Mouse (Mus musculus) limb, embryonic 13.5 days (tissue): ENCODE results near the gene Crocc2. TPM values are rescaled to one million over a fixed set of nuclear protein-coding genes. Genes with fewer than 3 reads are reported as not detected.

Experiments used
- ATAC-seq: fragments of 200-750 bp; cut with Nextera tagmentation; 2 replicates; pipeline ENCODE4 v1.8.0; 2017; ENCODE audit warnings: low read depth, moderate number of reproducible peaks, moderate TSS enrichment; ENCODE audit not compliant: low FRiP score
- H3K27ac ChIP-seq: fragments of 300-500 bp; sonication (generic); 2 replicates; pipeline ENCODE4 v1.5.1; 2015; ENCODE audit warnings: inconsistent platforms, mild to moderate bottlenecking, moderate library complexity
- H3K27me3 ChIP-seq: fragments of 300-500 bp; sonication (generic); 2 replicates; pipeline ENCODE4 v1.6.1; 2015; ENCODE audit warnings: mild to moderate bottlenecking, inconsistent platforms
- H3K36me3 ChIP-seq: fragments of 300-500 bp; sonication (generic); 2 replicates; pipeline ENCODE4 v1.6.1; 2015; ENCODE audit warnings: inconsistent platforms, mild to moderate bottlenecking, moderate library complexity
- H3K4me1 ChIP-seq: fragments of 300-500 bp; sonication (generic); 2 replicates; pipeline ENCODE4 v1.6.1; 2015; ENCODE audit warnings: inconsistent platforms
- H3K4me2 ChIP-seq: fragments of 300-500 bp; sonication (generic); replicated peaks from 2 replicates; pipeline ENCODE4 v1.6.1; 2015; ENCODE audit warnings: inconsistent platforms, mild to moderate bottlenecking, moderate library complexity
- H3K4me3 ChIP-seq: fragments of 300-500 bp; sonication (generic); 2 replicates; pipeline ENCODE4 v1.5.1; 2015; ENCODE audit warnings: moderate library complexity, mild to moderate bottlenecking, inconsistent platforms
- H3K9ac ChIP-seq: fragments of 300-500 bp; sonication (generic); 2 replicates; pipeline ENCODE4 v1.6.1; 2015; ENCODE audit warnings: mild to moderate bottlenecking, inconsistent platforms
- H3K9me3 ChIP-seq: fragments of 300-500 bp; sonication (generic); 2 replicates; pipeline ENCODE4 v1.6.1; 2016; ENCODE audit warnings: inconsistent platforms
- WGBS: fragments of 180-500 bp; shearing (Covaris S2); methylation state at CpG from one replicate; pipeline ENCODE4 v1.1.7; 2015; 5-methylcytosine and 5-hydroxymethylcytosine counted together
- polyA plus RNA-seq: library from polyadenylated mRNA; unstranded; fragments of >200 nt; fragmentation: Nextera tagmentation; extraction: Ambion mirVana; gene quantifications from 2 replicates; pipeline ENCODE4 v1.2.1, GENCODE M21; 2015

Gene Crocc2
- 0.31 and 0.32 TPM in 2 replicates for polyA plus RNA-seq

- 50% methylated on average over 10 of the region's 10 CpGs for WGBS
- no peaks in the 10 kb centered on the region for H3K4me1 ChIP-seq
- no peaks in the 10 kb centered on the region for H3K9me3 ChIP-seq
- H3K4me2 ChIP-seq: no peak within 1 kb of the TSS
- H3K9ac ChIP-seq: no peak within 1 kb of the TSS
- H3K4me3 ChIP-seq: no peak within 1 kb of the TSS
- H3K27ac ChIP-seq: no peak within 1 kb of the TSS
- peaks cover 1% of the 10 kb centered on the region; the same call in 1 of the 2 replicates for H3K27me3 ChIP-seq
- no peak for ATAC-seq
- H3K36me3 ChIP-seq: no peaks in the 10 kb centered on the region
These were observed at the start of gene Crocc2 for GRCm38 (mm10) chr1:93168295-93168775. TSS of gene Crocc2 (plus strand) at chr1:93168725.

DNA sequence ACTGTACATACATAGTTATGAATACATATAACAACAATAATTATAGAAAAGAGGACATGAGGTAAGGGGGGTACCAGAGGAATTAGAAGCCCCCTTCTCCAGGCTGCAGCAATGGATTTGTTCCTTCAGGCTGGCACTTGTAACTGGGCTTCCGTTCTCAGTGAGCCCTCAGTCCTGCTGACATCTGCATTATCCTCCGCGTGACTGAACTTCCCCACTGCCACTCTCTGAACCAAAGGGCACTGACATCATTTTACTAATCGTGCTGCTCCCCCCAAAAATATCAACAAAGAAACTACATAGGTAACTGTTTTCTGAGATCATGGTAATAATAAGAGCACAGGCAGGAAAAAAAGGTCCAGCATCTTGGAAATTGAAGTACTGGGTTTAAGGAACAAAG lies 49.7 kb upstream of the Crocc2 start:
- H3K27ac ChIP-seq: no peak overlapping the region
- peaks cover 14% of the 10 kb centered on the region for H3K4me1 ChIP-seq
- ATAC-seq: no peak
- no peak overlapping the region for H3K4me3 ChIP-seq
- no peaks in the 10 kb centered on the region for H3K36me3 ChIP-seq
- no peak overlapping the region for H3K4me2 ChIP-seq
- WGBS: 41% methylated on average over 4 of the region's 4 CpGs
- H3K9ac ChIP-seq: no peak overlapping the region
- peaks cover 4% of the 10 kb centered on the region; the same call in 1 of the 2 replicates for H3K27me3 ChIP-seq
- no peaks in the 10 kb centered on the region for H3K9me3 ChIP-seq

DNA sequence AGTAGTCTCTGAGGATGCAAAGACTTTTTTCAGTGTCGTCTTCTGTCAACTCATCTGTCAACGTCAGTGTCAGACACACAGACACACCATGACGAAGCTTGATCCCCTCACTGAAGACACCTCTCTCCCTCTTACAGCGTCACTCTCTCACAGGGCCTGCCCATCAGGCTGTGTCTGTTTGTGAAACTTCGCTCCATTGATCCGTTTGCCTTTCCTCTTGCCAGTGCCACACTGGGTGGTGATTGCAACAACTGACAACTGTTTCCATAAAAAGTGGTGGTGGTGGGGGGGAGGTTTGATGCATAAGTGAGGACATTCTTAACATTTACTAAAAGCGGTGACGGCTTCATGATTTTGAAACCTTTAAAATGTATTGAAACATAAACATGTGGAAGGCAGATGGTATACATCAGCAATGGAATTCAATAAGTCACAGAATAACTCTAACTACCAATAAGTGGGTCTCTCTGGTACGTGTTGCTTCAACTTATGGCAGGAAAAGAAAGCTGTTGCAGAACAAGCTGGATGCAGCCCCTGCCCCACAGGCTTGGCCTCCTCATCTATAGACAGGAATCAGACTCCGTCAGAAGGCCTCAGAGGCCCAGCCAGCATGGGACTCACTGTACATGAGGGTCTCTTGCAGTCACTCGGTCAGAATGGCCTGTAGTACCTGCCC lies 45.2 kb upstream of the Crocc2 start:
- Histone ChIP-seq H3K9me3 (no peaks in the 10 kb centered on the region), H3K4me1 (peaks cover 9% of the 10 kb centered on the region), H3K4me2 (no peak overlapping the region), H3K9ac (no peak overlapping the region), H3K27ac (peak overlapping the region; percentile 63), H3K27me3 (no peaks in the 10 kb centered on the region; the same call in 1 of the 2 replicates), H3K4me3 (no peak overlapping the region), H3K36me3 (no peaks in the 10 kb centered on the region)
- ATAC-seq: peak; percentile 56; the same call in 1 of the 2 replicates
- WGBS: 63% methylated on average over 11 of the region's 11 CpGs

DNA sequence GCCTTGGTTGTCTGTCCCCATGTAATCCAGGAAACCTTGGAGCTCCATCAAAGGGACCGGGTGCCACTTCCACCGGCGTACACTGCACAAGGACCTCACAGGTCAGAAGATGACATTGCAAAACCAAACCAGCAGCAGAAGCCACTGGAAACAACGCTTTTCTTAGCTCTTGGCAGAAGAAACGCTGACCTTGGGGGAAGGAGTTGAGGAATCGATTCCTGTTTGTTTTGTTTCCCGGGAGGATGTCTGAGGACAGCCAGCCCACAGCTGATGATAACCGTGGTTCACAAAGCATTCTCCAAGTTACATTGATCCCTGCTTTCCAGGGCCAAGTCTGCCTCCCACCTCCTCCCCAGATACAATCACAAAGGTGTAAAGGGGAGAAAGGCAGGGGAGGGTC lies 44.5 kb upstream of the Crocc2 start:
- 79% methylated on average over 8 of the region's 8 CpGs for WGBS
- peak overlapping the region; percentile 63 for H3K27ac ChIP-seq
- H3K9me3 ChIP-seq: no peaks in the 10 kb centered on the region

GRCm38 (mm10) chr1:93125256-93125655 lies 43.3 kb upstream of the Crocc2 start:
- Histone ChIP-seq H3K4me3 (no peak overlapping the region), H3K27me3 (no peaks in the 10 kb centered on the region; the same call in 1 of the 2 replicates), H3K4me2 (no peak overlapping the region), H3K4me1 (peaks cover 17% of the 10 kb centered on the region), H3K36me3 (no peaks in the 10 kb centered on the region), H3K27ac (no peak overlapping the region), H3K9me3 (no peaks in the 10 kb centered on the region), H3K9ac (no peak overlapping the region)
- WGBS: 56% methylated on average over 5 of the region's 5 CpGs
- no peak for ATAC-seq

More for the DNA sequence above, 44.5 kb upstream of the Crocc2 start:
- ATAC-seq: no peak
- Histone ChIP-seq H3K36me3 (no peaks in the 10 kb centered on the region), H3K27me3 (no peaks in the 10 kb centered on the region; the same call in 1 of the 2 replicates), H3K9ac (no peak overlapping the region), H3K4me2 (no peak overlapping the region), H3K4me3 (no peak overlapping the region), H3K4me1 (peaks cover 13% of the 10 kb centered on the region)

DNA sequence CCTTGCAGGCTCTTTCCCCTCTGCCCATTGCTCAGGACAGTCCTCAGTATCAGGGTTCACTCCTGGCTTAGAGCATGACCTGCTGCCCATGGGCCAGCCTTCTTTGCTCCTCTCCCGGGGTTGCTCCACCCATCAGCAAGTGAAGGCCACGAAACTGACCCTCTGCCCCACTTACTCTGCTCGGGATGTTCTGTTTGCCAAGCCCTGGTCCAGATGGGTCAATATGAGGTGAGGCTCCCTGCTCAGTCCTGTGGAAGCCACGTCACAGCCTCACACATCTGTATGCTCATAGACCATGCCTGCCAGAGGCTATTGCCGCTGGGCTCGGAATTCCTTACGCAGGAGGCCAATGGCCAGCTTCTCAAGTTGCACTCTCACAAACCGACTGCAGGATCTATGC lies 40.3 kb upstream of the Crocc2 start:
- Histone ChIP-seq H3K36me3 (no peaks in the 10 kb centered on the region), H3K27ac (no peak overlapping the region), H3K4me2 (no peak overlapping the region), H3K4me1 (peaks cover 21% of the 10 kb centered on the region), H3K9ac (no peak overlapping the region), H3K27me3 (no peaks in the 10 kb centered on the region), H3K9me3 (no peaks in the 10 kb centered on the region), H3K4me3 (no peak overlapping the region)
- ATAC-seq: no peak
- whole genome bisulfite sequencing: 73% methylated on average over 8 of the region's 8 CpGs

DNA sequence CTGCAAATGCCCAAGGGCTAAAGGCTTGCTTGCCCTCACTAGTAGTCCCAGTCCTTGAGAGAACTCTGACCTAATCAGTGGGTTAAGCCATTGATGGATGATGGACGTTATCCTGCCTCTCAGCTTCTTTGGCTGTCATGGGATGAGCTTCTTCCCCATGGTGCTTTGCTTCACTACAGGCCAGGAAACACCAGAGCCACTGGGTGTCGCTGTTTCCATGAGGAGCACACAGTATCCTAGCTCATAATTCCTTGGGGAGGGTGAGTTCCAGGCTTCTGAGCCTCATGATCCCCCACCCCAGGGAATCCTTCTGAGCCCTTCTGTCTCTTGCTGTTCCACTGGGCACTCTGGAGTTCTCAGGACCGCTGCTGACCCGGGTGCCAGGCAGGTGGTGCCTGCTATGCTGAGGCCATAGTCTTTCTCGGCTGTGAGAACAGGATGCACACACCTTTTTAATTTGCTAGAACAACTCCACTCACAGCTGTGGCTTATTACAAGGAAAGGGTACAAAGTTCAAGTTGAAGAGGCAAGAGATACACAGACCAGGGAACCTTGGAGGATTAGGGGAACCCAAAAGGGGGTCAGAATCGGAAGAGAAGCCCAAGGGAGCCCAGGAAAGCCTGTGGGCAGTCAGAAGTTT lies 39.7 kb upstream of the Crocc2 start:
- Histone ChIP-seq H3K4me1 (peaks cover 17% of the 10 kb centered on the region), H3K9me3 (no peaks in the 10 kb centered on the region), H3K27me3 (no peaks in the 10 kb centered on the region), H3K4me3 (no peak overlapping the region), H3K9ac (0 out of 2 replicates have a peak overlapping the region, but pooled peaks have one; percentile 31), H3K27ac (no peak overlapping the region), H3K36me3 (no peaks in the 10 kb centered on the region), H3K4me2 (0 out of 2 replicates have a peak overlapping the region, but pooled peaks have one; percentile 25)
- ATAC-seq: peak; percentile 58; the same call in 1 of the 2 replicates
- WGBS: 12% methylated on average over 6 of the region's 6 CpGs

DNA sequence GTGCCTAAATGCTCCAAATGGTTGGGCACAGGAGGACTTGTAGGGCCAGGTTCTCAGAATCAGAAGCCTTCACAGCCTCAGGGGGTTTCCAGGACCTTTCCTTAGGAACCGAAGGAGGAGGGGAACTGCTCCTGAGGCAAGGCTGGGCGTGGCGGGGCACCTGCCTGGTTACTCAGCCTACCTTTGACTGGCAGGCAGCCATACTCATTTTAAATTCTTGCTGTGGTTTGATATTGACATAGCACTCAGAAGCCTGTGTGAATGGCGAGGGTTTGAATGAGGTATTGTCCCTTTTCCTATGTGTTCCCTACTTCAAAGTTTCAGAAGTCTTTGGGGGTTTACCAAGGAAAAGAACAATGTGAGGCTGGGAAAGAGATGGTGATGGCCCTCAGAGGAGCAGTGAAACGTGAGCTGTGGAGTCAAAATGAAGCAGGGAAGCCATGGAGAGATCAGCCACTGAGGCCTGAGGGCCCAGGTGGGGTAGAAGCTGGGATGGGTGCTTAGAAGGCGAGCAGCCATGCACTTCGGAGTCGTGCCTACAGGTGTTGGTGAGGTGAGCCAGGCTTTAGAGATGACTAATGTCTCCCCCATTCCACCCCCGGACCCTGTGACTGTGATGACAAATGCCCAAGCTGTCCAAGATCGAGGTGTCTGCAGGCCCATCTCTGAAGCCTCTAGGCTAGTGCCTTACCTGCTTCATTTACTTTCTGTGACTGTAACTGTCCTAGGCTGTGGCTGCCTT lies 38.1 kb upstream of the Crocc2 start:
- Histone ChIP-seq H3K27me3 (no peaks in the 10 kb centered on the region), H3K4me3 (no peak overlapping the region), H3K27ac (no peak overlapping the region), H3K9me3 (no peaks in the 10 kb centered on the region), H3K9ac (no peak overlapping the region), H3K4me2 (no peak overlapping the region), H3K36me3 (no peaks in the 10 kb centered on the region), H3K4me1 (peaks cover 11% of the 10 kb centered on the region; the same call in 1 of the 2 replicates)
- WGBS: 67% methylated on average over 10 of the region's 10 CpGs
- no peak for ATAC-seq

DNA sequence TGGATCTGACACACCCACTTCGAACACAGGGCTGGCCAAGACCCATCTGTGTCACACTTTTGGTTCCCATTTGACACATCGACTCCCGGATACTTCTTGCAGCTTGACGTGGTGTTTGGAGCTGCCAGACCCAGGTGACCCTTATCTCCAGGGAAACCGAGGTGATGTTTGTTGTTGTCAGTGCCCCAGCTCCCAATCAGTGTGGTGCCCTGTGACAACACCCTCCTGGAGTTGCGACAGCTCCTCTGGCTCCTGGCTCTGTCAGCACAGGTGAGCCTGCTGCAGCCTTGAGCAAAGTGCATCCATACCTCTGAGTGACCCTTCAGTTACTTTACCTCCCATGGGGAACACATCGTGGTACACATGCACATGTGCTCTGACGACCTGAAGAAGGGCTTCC lies 35.8 kb upstream of the Crocc2 start:
- 58% methylated on average over 8 of the region's 8 CpGs for WGBS
- Histone ChIP-seq H3K27ac (no peak overlapping the region), H3K4me1 (peaks cover 11% of the 10 kb centered on the region; the same call in 1 of the 2 replicates)

GRCm38 (mm10) chr1:93135036-93135526 lies 33.4 kb upstream of the Crocc2 start, which contains the start of gene Agxt:
TSS of gene Agxt (plus strand) at chr1:93135240.
- no peaks in the 10 kb centered on the region for H3K27me3 ChIP-seq

More for the DNA sequence above, 35.8 kb upstream of the Crocc2 start:
- Histone ChIP-seq H3K9ac (no peak overlapping the region), H3K4me2 (no peak overlapping the region), H3K27me3 (no peaks in the 10 kb centered on the region), H3K9me3 (no peaks in the 10 kb centered on the region), H3K4me3 (no peak overlapping the region), H3K36me3 (no peaks in the 10 kb centered on the region)
- no peak for ATAC-seq

DNA sequence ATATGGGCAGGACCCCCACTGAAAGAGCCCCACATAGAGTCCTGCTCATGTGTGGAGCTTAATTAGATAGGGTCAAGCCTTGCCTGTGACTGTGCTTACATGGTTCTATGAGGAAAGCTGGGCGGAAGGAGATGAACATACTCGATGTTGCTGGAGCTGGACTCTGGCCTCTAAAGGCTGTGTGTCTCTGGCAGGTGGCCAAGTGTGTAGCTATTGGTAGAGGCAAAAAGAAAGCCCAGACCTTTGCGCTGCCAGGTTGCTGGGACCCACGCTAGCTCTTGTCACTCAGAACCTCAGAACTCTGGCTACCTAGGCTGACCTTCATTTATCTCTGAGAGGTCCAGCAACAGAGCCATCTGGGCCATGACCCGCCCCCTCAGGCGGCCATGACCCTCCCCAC lies 30.0 kb upstream of the Crocc2 start:
- no peak for ATAC-seq
- Histone ChIP-seq H3K27ac (no peak overlapping the region), H3K4me1 (no peaks in the 10 kb centered on the region), H3K4me2 (no peak overlapping the region), H3K27me3 (no peaks in the 10 kb centered on the region), H3K36me3 (no peaks in the 10 kb centered on the region), H3K4me3 (no peak overlapping the region), H3K9ac (no peak overlapping the region), H3K9me3 (no peaks in the 10 kb centered on the region)
- WGBS: 80% methylated on average over 6 of the region's 6 CpGs

More at GRCm38 (mm10) chr1:93135036-93135526, 33.4 kb upstream of the Crocc2 start, which contains the start of gene Agxt:
- Histone ChIP-seq H3K9me3 (no peaks in the 10 kb centered on the region), H3K4me3 (no peak within 1 kb of the TSS), H3K36me3 (no peaks in the 10 kb centered on the region), H3K27ac (no peak within 1 kb of the TSS), H3K4me1 (0 out of 2 replicates have a peak, but pooled peaks cover 5% of the 10 kb centered on the region), H3K4me2 (no peak within 1 kb of the TSS), H3K9ac (no peak within 1 kb of the TSS)
- WGBS: 81% methylated on average over 12 of the region's 12 CpGs
- ATAC-seq: no peak
